Mouse (Mus musculus): Measurements from ENCODE around the gene Podxl2.

- TF ChIP-seq CTCF (IDR thresholded peaks at IDR 0.05; ENCODE audit: insufficient read depth, low read length) = no peak
- no peak for TF ChIP-seq POLR2A (IDR thresholded peaks at IDR 0.05; ENCODE audit: borderline replicate concordance, extremely low read depth, low read depth, low read length)
Measured at GRCm38 (mm10) chr6:88897246-88897645, 22.4 kb upstream of the Podxl2 start.

All from lung, adult 2 months (tissue).